Mouse (Mus musculus) forelimb bud, embryonic 11.5 days (tissue): ENCODE results near the gene Ift74.

Experiments used
- DNase-seq: peaks from one replicate; pipeline ENCODE4 v3.0.0-alpha.2; 2012; ENCODE audit warnings: low read depth, low spot score

Ift74 gene

GRCm38 (mm10) chr4:94691078-94691477 lies 76.8 kb downstream of the Ift74 start:
- no peak for DNase-seq

- DNase-seq = no peak
Measured at GRCm38 (mm10) chr4:94692175-94692574, 77.9 kb downstream of the Ift74 start.

GRCm38 (mm10) chr4:94696368-94696767 lies 82.1 kb downstream of the Ift74 start:
- no peak for DNase-seq

- DNase-seq = no peak
Measured at GRCm38 (mm10) chr4:94711002-94711401, 96.7 kb downstream of the Ift74 start.

GRCm38 (mm10) chr4:94711426-94711825 lies 97.1 kb downstream of the Ift74 start:
- DNase-seq = peak; percentile 7

GRCm38 (mm10) chr4:94713741-94714140 lies 99.5 kb downstream of the Ift74 start:
- DNase-seq = no peak

- no peak for DNase-seq
Measured at GRCm38 (mm10) chr4:94715166-94715565, 100.9 kb downstream of the Ift74 start.

- no peak for DNase-seq
Measured at GRCm38 (mm10) chr4:94725799-94726198, 111.5 kb downstream of the Ift74 start.

GRCm38 (mm10) chr4:94732721-94733120 lies 118.4 kb downstream of the Ift74 start:
- DNase-seq = no peak

- DNase-seq = no peak
Measured at GRCm38 (mm10) chr4:94737326-94738295, 123.3 kb downstream of the Ift74 start.

- no peak for DNase-seq
Measured at GRCm38 (mm10) chr4:94738838-94739731, 124.8 kb downstream of the Ift74 start, which contains the start of gene Tek. TSS of gene Tek (plus strand) at chr4:94739289.

- DNase-seq = no peak
Measured at GRCm38 (mm10) chr4:94741824-94742223, 127.5 kb downstream of the Ift74 start.
